Comparison of ENCODE assay signal across 1 mouse cellular context in genomic region chr17:35060737-35061297, GRCm38 (mm10).
TF ChIP-seq lines count a peak whose summit lies in the region.

No protein-coding gene starts in this region.

TF ChIP-seq in CH12.LX, 34 proteins besides CTCF, POLR2A, EP300 and RAD21 (continued from another document):
- TF ChIP-seq NELFE (IDR thresholded peaks at IDR 0.05; ENCODE audit: low read depth, low read length) (no peak), ELF1 (IDR thresholded peaks at IDR 0.05; ENCODE audit: low read depth, low read length) (no peak), ZMIZ1 (IDR thresholded peaks at IDR 0.05; ENCODE audit: low read depth, low read length) (no peak), TBP (conservative IDR thresholded peaks at IDR 0.05; ENCODE audit: low read depth, low read length) (no peak), HCFC1 (IDR thresholded peaks at IDR 0.05; ENCODE audit: low read depth, low read length) (no peak), NRF1 (IDR thresholded peaks at IDR 0.05; ENCODE audit: low read depth, low read length) (no peak), ZKSCAN1 (IDR thresholded peaks at IDR 0.05; ENCODE audit: borderline replicate concordance, low read depth, low read length) (no peak), RCOR1 (conservative IDR thresholded peaks at IDR 0.05; ENCODE audit: low read depth, low read length) (no peak)
